Mouse (Mus musculus): Measurements from ENCODE around the gene Gpha2. TPM values are rescaled to one million over a fixed set of nuclear protein-coding genes. Genes with fewer than 3 reads are reported as not detected.

Gene Gpha2
- total and polyA plus RNA-seq, 3 experiments = not detected

GRCm38 (mm10) chr19:6227864-6228263 is 1.7 kb downstream of the Gpha2 start:
- H3K79me2 ChIP-seq (replicated peaks; ENCODE audit: control insufficient read depth, extremely low read depth, insufficient read depth, poor library complexity, severe bottlenecking) = no peaks in the 10 kb centered on the region
- no peak for DNase-seq (ENCODE audit: extremely low read depth)
- in situ Hi-C loops (cut with MboI; ENCODE audit: low pct_ligation_motif_present, low pct_unique_long_range_greater_than_20kb, low sequenced_read_pairs) = no loop called here
- peaks cover 2 to 23% of the 10 kb centered on the region in 2 experiments; a peak in 2 of 4 replicates for H3K4me1 ChIP-seq (ENCODE audit: control insufficient read depth in 1 of 2, insufficient read depth in 2 of 2)
- no peaks in the 10 kb centered on the region for H3K27me3 ChIP-seq (replicated peaks)
- H3K27ac ChIP-seq (ENCODE audit: insufficient read depth, low read depth) = no peak overlapping the region
- no peak overlapping the region for H3K9ac ChIP-seq (ENCODE audit: insufficient read depth, low read depth)
- TF ChIP-seq ELF1 (IDR thresholded peaks at IDR 0.05; ENCODE audit: low read depth, low read length) (no peak), MYC (IDR thresholded peaks at IDR 0.05; ENCODE audit: low read depth, low read length) (no peak), MEF2A (IDR thresholded peaks at IDR 0.05; ENCODE audit: borderline replicate concordance, low read depth, low read length) (no peak), NRF1 (IDR thresholded peaks at IDR 0.05; ENCODE audit: low read depth, low read length) (no peak), HCFC1 (IDR thresholded peaks at IDR 0.05; ENCODE audit: low read depth, low read length) (no peak), ZMIZ1 (IDR thresholded peaks at IDR 0.05; ENCODE audit: low read depth, low read length) (no peak), CHD2 (IDR thresholded peaks at IDR 0.05; ENCODE audit: low read length) (no peak), USF2 (conservative IDR thresholded peaks at IDR 0.05; ENCODE audit: low read depth, low read length) (no peak), TBP (conservative IDR thresholded peaks at IDR 0.05; ENCODE audit: low read depth, low read length) (no peak), SMC3 (IDR thresholded peaks at IDR 0.05; ENCODE audit: low read depth, low read length) (no peak), GABPA (IDR thresholded peaks at IDR 0.05; ENCODE audit: insufficient replicate concordance, low read depth, low read length) (no peak)
- H3K36me3 ChIP-seq (replicated peaks in 1 of 2; ENCODE audit: control insufficient read depth in 1 of 2, insufficient read depth in 1 of 2, low read length in 1 of 2) = peaks cover 14 to 37% of the 10 kb centered on the region in 2 experiments
- no peak overlapping the region for H3K4me2 ChIP-seq (ENCODE audit: insufficient read depth, low read depth, poor library complexity, severe bottlenecking)
- dilution Hi-C loops (cut with MboI; ENCODE audit: extremely low pct_ligation_motif_present, extremely low pct_unique_long_range_greater_than_20kb, low sequenced_read_pairs) = no loop called here
- H3K4me3 ChIP-seq (replicated peaks in 1 of 3; ENCODE audit: low read depth in 2 of 3, low read length in 2 of 3, poor library complexity in 1 of 3) = no peak overlapping the region
- no peaks in the 10 kb centered on the region for H3K9me3 ChIP-seq (replicated peaks; ENCODE audit: low read length)

- H3K9me3 ChIP-seq (replicated peaks; ENCODE audit: low read length) = no peaks in the 10 kb centered on the region
- no peak overlapping the region for H3K27ac ChIP-seq (ENCODE audit: insufficient read depth, low read depth)
- DNase-seq (ENCODE audit: extremely low read depth) = no peak
- TF ChIP-seq NRF1 (IDR thresholded peaks at IDR 0.05; ENCODE audit: low read depth, low read length) (no peak), ZKSCAN1 (IDR thresholded peaks at IDR 0.05; ENCODE audit: borderline replicate concordance, low read depth, low read length) (no peak), CTCF (conservative IDR thresholded peaks at IDR 0.05 in 1 of 2, IDR thresholded peaks at IDR 0.05 in 1 of 2; ENCODE audit: low read depth in 2 of 2, low read length in 2 of 2) (no peak)
- H3K79me2 ChIP-seq (replicated peaks; ENCODE audit: control insufficient read depth, extremely low read depth, insufficient read depth, poor library complexity, severe bottlenecking) = no peaks in the 10 kb centered on the region
- dilution Hi-C loops (cut with MboI; ENCODE audit: extremely low pct_ligation_motif_present, extremely low pct_unique_long_range_greater_than_20kb, low sequenced_read_pairs) (no loop called here), in situ Hi-C loops (cut with MboI; ENCODE audit: low pct_ligation_motif_present, low pct_unique_long_range_greater_than_20kb, low sequenced_read_pairs) (loop anchor here (5.0 kb wide), 1 partner anchor 73 kb away; no protein-coding TSS in a partner anchor)
- H3K4me1 ChIP-seq (ENCODE audit: control insufficient read depth in 1 of 2, insufficient read depth in 2 of 2) = peaks cover 2 to 27% of the 10 kb centered on the region in 2 experiments; a peak in 2 of 4 replicates
- no peak overlapping the region for H3K9ac ChIP-seq (ENCODE audit: insufficient read depth, low read depth)
- H3K27me3 ChIP-seq (replicated peaks) = no peaks in the 10 kb centered on the region
- peaks cover 14 to 40% of the 10 kb centered on the region in 2 experiments for H3K36me3 ChIP-seq (replicated peaks in 1 of 2; ENCODE audit: control insufficient read depth in 1 of 2, insufficient read depth in 1 of 2, low read length in 1 of 2)
- no peak overlapping the region for H3K4me2 ChIP-seq (ENCODE audit: insufficient read depth, low read depth, poor library complexity, severe bottlenecking)
- H3K4me3 ChIP-seq (replicated peaks in 1 of 3; ENCODE audit: low read depth in 2 of 3, low read length in 2 of 3, poor library complexity in 1 of 3) = no peak overlapping the region
Measured at GRCm38 (mm10) chr19:6230411-6230810, 4.2 kb downstream of the Gpha2 start.

- peaks cover 14 to 40% of the 10 kb centered on the region in 2 experiments for H3K36me3 ChIP-seq (replicated peaks in 1 of 2; ENCODE audit: control insufficient read depth in 1 of 2, insufficient read depth in 1 of 2, low read length in 1 of 2)
- in situ Hi-C loops (cut with MboI; ENCODE audit: low pct_ligation_motif_present, low pct_unique_long_range_greater_than_20kb, low sequenced_read_pairs) = loop anchor here (5.0 kb wide), 1 partner anchor 74 kb away; no protein-coding TSS in a partner anchor
Measured at GRCm38 (mm10) chr19:6231036-6231435, 4.9 kb downstream of the Gpha2 start.

More at GRCm38 (mm10) chr19:6231036-6231435, 4.9 kb downstream of the Gpha2 start:
- Histone ChIP-seq H3K79me2 (replicated peaks; ENCODE audit: control insufficient read depth, extremely low read depth, insufficient read depth, poor library complexity, severe bottlenecking) (no peaks in the 10 kb centered on the region), H3K4me2 (ENCODE audit: insufficient read depth, low read depth, poor library complexity, severe bottlenecking) (no peak overlapping the region), H3K4me1 (ENCODE audit: control insufficient read depth in 1 of 2, insufficient read depth in 2 of 2) (peaks cover 2 to 24% of the 10 kb centered on the region in 2 experiments; a peak in 2 of 4 replicates), H3K27ac (ENCODE audit: insufficient read depth, low read depth) (no peak overlapping the region), H3K4me3 (replicated peaks in 1 of 3; ENCODE audit: low read depth in 2 of 3, low read length in 2 of 3, poor library complexity in 1 of 3) (no peak overlapping the region), H3K9me3 (replicated peaks; ENCODE audit: low read length) (no peaks in the 10 kb centered on the region), H3K9ac (ENCODE audit: insufficient read depth, low read depth) (no peak overlapping the region), H3K27me3 (replicated peaks) (no peaks in the 10 kb centered on the region)
- TF ChIP-seq ZNF384 (IDR thresholded peaks at IDR 0.05; ENCODE audit: low read depth, low read length) (no peak), MYC (IDR thresholded peaks at IDR 0.05; ENCODE audit: low read depth, low read length) (no peak), NELFE (IDR thresholded peaks at IDR 0.05; ENCODE audit: low read depth, low read length) (no peak), PAX5 (IDR thresholded peaks at IDR 0.05; ENCODE audit: low read length) (no peak), CHD2 (IDR thresholded peaks at IDR 0.05; ENCODE audit: low read length) (no peak), POLR2AphosphoS2 (IDR thresholded peaks at IDR 0.05; ENCODE audit: low read depth, low read length) (no peak), HCFC1 (IDR thresholded peaks at IDR 0.05; ENCODE audit: low read depth, low read length) (no peak)
- dilution Hi-C loops (cut with MboI; ENCODE audit: extremely low pct_ligation_motif_present, extremely low pct_unique_long_range_greater_than_20kb, low sequenced_read_pairs) = no loop called here
- DNase-seq (ENCODE audit: extremely low read depth) = no peak

All from CH12.LX (cell line).